Mouse (Mus musculus): ENCODE measurements around the gene Ano5.

Gene Ano5

GRCm38 (mm10) chr7:51510671-51511651 is at the start of gene Ano5:
Gene Ano5 (plus strand): TSS chr7:51511029.
- peak; percentile 85 for ATAC-seq (ENCODE audit: insufficient number of reproducible peaks, low FRiP score, low TSS enrichment)

- ATAC-seq (ENCODE audit: insufficient number of reproducible peaks, low FRiP score, low TSS enrichment), result no peak
Observed at GRCm38 (mm10) chr7:51499396-51499795, 11.4 kb upstream of the Ano5 start.

GRCm38 (mm10) chr7:51503940-51504339 is 6.9 kb upstream of the Ano5 start:
- no peak for ATAC-seq (ENCODE audit: insufficient number of reproducible peaks, low FRiP score, low TSS enrichment)

GRCm38 (mm10) chr7:51510147-51510546 is 682 bp upstream of the Ano5 start:
- ATAC-seq (ENCODE audit: insufficient number of reproducible peaks, low FRiP score, low TSS enrichment), result no peak

- no peak for ATAC-seq (ENCODE audit: insufficient number of reproducible peaks, low FRiP score, low TSS enrichment)
Observed at GRCm38 (mm10) chr7:51539344-51539743, 28.5 kb downstream of the Ano5 start.

- no peak for ATAC-seq (ENCODE audit: insufficient number of reproducible peaks, low FRiP score, low TSS enrichment)
Observed at GRCm38 (mm10) chr7:51540736-51541135, 29.9 kb downstream of the Ano5 start.

GRCm38 (mm10) chr7:51600021-51600420 is 89.2 kb downstream of the Ano5 start:
- ATAC-seq (ENCODE audit: insufficient number of reproducible peaks, low FRiP score, low TSS enrichment), result no peak

- no peak for ATAC-seq (ENCODE audit: insufficient number of reproducible peaks, low FRiP score, low TSS enrichment)
Observed at GRCm38 (mm10) chr7:51603741-51604140, 92.9 kb downstream of the Ano5 start.

GRCm38 (mm10) chr7:51614404-51614803 is 103.6 kb downstream of the Ano5 start:
- no peak for ATAC-seq (ENCODE audit: insufficient number of reproducible peaks, low FRiP score, low TSS enrichment)

- ATAC-seq (ENCODE audit: insufficient number of reproducible peaks, low FRiP score, low TSS enrichment), result no peak
Observed at GRCm38 (mm10) chr7:51617941-51618340, 107.1 kb downstream of the Ano5 start.

- ATAC-seq (ENCODE audit: insufficient number of reproducible peaks, low FRiP score, low TSS enrichment), result no peak
Observed at GRCm38 (mm10) chr7:51618412-51618811, 107.6 kb downstream of the Ano5 start.

- ATAC-seq (ENCODE audit: insufficient number of reproducible peaks, low FRiP score, low TSS enrichment), result no peak
Observed at GRCm38 (mm10) chr7:51619977-51620376, 109.1 kb downstream of the Ano5 start.

- peak; percentile 49; the same call in 1 of the 2 replicates for ATAC-seq (ENCODE audit: insufficient number of reproducible peaks, low FRiP score, low TSS enrichment)
Observed at GRCm38 (mm10) chr7:51621694-51622145, 110.9 kb downstream of the Ano5 start, which contains the start of gene Slc17a6. Gene Slc17a6 (plus strand): TSS chr7:51622006.

GRCm38 (mm10) chr7:51622196-51622595 is 111.4 kb downstream of the Ano5 start:
- no peak for ATAC-seq (ENCODE audit: insufficient number of reproducible peaks, low FRiP score, low TSS enrichment)

- ATAC-seq (ENCODE audit: insufficient number of reproducible peaks, low FRiP score, low TSS enrichment), result no peak
Observed at GRCm38 (mm10) chr7:51622666-51623065, 111.8 kb downstream of the Ano5 start.

- no peak for ATAC-seq (ENCODE audit: insufficient number of reproducible peaks, low FRiP score, low TSS enrichment)
Observed at GRCm38 (mm10) chr7:51624336-51624897, 113.6 kb downstream of the Ano5 start.

GRCm38 (mm10) chr7:51625161-51625560 is 114.3 kb downstream of the Ano5 start:
- no peak for ATAC-seq (ENCODE audit: insufficient number of reproducible peaks, low FRiP score, low TSS enrichment)

- ATAC-seq (ENCODE audit: insufficient number of reproducible peaks, low FRiP score, low TSS enrichment), result no peak
Observed at GRCm38 (mm10) chr7:51625591-51626255, 114.9 kb downstream of the Ano5 start.

- no peak for ATAC-seq (ENCODE audit: insufficient number of reproducible peaks, low FRiP score, low TSS enrichment)
Observed at GRCm38 (mm10) chr7:51626451-51627000, 115.7 kb downstream of the Ano5 start.

GRCm38 (mm10) chr7:51627001-51627631 is 116.3 kb downstream of the Ano5 start:
- ATAC-seq (ENCODE audit: insufficient number of reproducible peaks, low FRiP score, low TSS enrichment), result no peak
